Mouse (Mus musculus) layer of hippocampus, postnatal 36 days (tissue): Measurements from ENCODE around the gene Apip. TPM values are rescaled to one million over a fixed set of nuclear protein-coding genes. Genes with fewer than 3 reads are reported as not detected.

Source experiments
- DNase-seq, 2 experiments: peaks; one replicate each; pipeline ENCODE4 v3.0.0; 2022
- total RNA-seq, 2 experiments: library from RNA; stranded (reverse); gene quantifications; 2 replicates each; pipeline ENCODE4 v1.2.3; 2021

Gene Apip
- total RNA-seq = 10 to 100 TPM; 23.1 to 25.5 TPM

DNA sequence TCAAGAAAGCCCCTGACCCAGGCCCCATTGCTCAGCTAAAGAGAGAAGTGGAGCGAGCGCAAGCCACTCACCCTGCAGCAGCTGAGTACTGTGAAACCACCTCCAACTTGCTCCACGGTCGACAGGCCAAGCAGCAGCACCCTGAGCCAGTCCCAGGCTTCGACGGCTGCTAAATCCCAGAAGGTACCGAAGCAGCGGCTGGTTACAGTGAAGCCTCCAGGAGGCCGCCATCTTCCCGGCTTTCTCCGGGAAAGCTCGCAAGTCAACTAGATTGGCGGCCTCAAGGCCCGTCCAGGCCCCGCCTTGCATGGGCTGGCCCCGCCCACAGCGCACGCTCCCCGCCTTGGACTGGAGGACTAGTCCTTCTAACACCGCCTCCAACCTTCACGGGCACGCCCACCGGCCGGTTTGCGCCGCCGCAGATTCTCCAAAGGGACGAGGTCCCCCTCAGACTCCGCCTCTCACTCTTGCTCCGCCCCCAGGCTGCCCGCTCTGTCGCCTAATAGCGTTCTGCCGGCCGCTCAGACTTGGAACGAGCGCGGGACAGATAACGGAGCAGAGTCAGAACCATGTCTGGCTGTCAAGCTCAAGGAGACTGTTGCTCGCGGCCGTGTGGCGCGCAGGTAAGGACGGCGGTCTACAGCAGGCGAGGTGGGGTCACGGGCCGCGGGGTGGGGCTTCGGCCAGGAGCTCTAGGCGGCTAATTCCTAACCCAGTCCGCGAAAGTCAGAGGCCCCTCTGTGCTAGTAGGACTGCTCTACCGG, at the start of gene Apip, which contains the start of gene Pdhx:
Gene Apip, plus strand, starts transcription at position 457 of the 764 bp plus-strand sequence.
Gene Pdhx, minus strand, starts transcription at position 295 of the 764 bp plus-strand sequence.
- peak; percentile 100 for DNase-seq

DNA sequence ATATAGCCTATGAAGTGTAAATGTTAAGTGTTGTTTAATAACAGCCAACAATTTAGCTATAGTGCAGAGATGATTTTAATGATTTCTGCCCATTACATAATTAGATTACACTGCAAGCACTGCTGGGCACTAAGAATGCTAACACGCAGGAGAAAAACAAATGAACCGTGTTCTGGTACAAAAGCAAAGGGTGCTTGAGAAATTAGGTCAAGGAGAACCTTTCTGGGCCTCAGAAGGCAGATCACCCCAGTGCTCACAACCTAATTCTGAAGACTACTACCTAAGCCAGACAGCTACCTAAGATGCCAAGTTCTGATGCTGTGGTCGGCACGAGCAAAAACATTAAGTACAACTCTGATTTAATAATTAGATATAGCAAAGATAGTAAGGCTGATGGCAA, 35.6 kb upstream of the Apip start:
- no peak for DNase-seq

DNA sequence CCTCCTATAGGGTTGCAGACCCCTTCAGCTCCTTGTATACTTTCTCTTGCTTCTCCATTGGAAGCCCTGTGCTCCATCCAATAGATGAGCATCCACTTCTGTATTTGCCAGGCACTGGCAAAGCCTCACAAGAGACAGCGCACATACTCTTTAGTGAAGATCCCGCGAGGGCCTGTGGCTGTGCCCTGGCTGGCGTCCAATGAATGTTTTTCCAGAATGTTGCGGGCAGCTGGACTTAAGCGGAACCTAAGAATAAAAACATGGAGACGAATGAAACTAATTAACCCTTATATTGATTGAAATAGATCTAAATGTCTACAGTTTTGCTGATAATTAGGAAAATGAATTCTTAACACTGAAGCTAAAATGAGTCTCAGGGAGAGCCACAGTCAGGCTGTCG, 32.6 kb upstream of the Apip start:
- no peak for DNase-seq

DNA sequence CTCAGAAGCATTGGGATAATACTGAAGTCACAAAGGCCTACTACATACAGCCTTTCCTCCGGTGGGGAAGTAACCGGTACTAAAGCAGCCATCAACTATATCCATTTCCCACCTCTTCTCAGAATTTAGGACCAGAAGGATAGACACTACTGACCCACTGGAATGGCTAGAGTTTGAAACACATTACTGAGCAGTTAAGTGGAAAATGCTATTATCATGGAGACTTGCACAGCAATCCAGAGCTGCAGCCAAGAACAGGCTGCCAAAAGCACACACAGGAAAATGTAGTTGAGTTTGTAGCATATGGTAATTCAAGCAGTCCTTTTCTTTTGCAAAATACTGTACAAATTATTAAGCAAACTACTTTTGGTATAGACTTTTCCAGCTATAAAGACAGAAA, 28.2 kb upstream of the Apip start:
- DNase-seq = no peak

DNA sequence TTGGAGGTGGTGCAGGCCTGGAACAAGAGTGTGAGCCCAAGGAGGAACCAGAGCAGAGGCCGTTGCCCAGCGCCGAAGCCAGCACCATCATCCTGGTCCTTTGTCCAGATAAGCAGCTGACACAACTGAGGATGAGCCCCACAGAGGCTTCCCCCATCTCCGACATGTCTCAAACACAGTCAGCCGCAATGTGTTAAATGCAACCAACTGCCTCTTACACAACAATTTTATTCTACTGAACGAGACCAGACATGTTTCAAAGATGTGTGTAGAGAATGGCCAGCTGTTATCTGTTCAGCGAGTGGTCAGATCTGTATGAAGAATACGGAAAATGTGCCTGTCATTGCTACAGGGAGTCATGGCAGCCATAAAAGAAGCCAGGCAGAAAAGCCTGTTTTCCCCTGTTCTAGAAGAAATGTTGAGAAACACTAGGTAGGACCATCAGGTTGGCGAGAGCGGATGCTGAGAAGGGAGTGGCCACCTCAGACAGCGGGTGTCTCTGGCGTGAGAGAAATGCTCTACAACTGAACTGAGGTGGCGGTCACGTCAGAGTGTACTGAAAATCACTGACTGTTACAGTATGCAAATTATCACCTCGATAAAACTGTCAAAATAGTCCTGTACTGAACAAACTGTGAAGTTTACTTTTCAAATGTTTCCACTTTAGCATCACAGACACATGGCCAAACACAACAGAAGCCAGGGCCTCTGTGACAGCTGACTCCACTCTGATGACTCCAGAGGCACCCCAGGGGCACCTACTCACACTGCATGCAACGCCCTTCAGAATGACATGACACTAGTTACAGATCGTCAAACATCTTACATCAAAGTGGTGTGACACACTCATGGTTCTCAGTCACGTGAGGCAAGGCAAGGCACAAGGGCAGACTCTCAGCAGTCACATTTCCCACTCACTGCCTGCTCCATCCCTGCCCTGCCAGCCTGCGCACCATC, 21.3 kb upstream of the Apip start:
- no peak for DNase-seq

DNA sequence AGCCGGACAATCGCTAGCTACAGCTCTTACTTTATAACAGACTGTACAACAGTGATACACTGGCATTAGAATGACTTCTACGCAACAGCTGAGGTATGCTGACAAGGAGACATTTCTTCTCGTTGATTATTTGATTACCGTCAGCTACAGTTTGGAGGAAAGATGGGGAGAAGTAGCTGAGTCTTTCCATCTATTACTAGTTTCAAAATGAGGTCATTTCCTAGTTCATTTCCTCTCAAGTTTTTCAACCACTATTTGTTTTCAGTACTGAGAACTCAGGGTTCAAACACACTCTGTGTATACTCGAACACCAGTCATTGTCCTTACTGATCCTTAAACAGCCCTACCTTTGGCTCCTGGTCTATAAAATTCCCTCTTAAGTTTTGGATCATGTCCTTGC, 17.7 kb upstream of the Apip start:
- DNase-seq = no peak

DNA sequence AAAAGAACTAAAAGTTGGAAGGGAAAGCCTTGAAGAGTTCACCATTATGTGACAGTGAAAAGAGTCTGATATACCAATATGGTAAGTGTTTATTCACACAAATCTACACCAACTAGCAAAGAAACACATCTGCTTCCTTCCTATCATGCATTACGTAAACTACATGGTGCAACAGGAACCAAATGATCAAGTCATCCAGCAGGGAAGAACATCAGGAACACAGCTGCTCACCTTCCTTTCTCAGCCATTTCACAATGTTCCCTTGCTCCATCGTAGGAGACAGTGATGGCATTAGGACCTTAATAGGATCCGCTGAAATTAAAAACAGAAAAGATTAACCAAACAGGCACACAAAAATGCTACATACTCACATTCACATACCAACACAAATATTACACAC, 15.2 kb upstream of the Apip start:
- DNase-seq = no peak

DNA sequence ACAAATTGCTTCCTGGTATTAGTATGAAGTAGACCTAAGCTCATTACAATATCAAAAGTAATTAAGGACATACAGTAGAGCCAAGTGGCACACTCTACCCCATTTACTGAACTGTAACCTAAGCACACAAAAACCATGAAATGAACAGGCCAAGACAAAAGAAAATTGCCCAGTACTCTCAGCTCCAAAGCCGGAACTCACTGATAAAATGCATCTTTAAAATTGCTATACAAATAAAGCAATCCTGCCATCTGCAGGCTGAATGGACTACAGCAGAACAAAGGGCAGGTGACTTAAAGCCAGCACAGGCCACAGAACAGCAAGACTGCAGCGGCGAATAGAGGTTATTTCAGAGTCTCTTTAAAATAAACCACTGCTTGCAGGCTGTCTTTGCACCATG, 10.6 kb upstream of the Apip start:
- DNase-seq = no peak

DNA sequence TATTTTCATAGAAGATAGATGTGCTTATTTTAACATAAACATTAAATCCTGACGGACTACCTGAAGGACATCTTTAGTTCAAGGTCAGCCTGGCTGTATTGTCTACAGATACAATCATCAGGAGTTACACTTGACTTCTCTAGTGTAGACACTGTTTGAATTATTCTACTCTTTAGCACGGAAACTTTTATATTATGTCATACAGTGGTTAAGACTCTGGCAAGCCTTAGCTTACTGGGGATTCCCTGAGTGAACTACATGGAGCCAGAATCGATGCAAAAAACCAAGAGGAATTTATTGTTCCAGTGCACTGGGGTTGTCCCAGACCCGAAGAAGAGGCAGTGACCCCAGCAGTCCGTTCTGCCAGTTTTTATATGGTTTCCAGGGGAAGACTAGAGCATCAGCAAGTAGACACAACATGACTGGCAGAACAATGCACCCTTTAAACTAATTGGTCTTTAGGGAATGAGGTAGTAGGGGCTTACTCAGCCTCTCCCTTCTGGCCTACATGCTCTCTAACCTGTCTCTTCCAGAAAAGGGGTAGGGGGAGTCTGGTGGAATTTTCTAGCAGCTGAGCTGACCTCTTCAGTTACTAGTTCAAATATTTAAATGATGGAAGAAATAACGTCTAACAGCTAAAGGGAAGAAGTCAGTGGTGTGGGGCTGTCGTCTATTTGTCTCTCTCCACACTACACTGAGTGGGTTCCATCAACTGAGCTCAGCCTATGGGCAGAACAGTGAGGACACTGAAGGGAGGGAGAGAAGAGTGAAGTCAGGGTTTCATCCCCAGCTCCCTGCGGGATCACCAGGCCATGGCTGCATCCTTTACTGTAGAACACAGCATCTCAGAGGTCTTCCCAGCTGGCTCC, 6.6 kb upstream of the Apip start:
- DNase-seq = no peak

DNA sequence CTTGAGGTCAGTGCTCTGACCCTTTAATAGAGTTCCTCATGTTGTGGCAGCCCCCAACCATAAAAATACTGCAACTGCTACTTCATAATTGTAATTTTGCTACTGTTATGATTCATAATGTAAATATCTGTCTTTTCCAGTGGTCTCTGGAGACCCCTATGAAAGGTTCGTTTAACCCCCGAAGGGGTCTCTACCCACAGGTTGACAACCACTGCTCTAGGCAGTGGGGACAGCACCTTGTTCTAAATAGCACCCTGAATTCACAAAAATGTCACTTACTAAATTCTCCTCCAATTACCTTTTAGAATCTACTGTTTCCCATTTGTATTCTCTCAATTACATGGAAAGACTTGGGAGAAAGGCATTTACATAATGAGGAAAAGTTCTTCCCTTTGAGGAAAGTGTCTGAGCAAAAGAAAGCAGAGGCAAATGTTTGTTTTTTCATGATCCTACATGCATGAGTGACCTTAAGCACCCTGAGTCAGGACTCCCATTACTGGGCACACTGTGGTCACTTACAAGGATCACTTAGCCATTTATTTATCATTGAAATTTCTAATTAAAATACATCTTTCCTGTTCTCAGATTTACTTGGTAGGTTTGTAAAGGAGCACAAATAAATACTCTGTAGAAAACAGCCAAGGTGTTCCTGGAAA, 5.8 kb upstream of the Apip start:
- DNase-seq = no peak

DNA sequence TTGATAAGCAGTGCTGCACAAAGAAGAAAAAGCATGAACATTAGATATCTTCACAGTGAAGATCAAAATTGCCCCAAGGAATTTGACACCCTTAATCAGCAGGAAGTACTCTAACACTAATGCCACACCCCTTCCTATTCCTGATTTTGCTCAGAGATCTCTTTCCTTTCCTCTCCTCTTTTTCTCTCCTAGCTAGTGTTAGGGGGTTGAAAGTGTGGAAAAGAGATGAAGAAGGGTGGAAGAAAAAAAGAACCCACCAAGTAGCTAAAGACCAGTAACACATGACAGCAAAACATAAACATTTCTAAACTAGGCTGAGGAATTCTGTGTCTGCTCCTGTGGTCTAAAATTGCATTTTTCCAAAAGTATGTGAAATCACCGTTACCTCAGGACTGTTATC, 4.9 kb upstream of the Apip start:
- DNase-seq = no peak

DNA sequence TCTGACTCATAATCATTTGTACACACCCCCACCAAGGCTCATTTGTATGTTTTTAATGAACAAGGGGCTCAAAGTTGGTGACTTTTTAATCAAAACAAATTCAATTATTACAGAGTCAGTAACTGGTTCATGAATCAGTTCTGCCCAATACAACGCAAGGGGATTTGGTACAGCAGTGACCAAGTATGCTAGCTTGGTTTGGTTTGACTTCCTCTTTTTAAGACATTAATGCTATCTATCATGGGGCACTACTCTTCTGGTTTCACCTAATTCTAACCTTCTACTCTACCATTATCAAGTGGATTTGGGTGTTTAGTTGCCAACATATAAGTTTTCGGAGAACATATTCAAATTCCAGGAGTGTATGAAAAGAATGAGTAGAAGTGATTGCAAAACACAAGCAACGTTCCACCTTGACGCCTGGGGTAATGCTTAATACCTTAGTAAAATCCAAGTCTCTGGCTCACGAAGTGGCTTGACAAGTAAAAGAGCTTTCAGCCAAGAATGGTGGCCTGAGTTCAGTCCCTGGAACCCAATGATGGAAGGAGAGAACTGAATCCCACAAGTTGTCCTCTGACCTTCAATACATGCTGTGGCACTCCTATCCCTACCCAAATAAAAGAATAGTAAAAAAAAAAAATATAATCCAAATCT, 3.6 kb upstream of the Apip start:
- DNase-seq = no peak

DNA sequence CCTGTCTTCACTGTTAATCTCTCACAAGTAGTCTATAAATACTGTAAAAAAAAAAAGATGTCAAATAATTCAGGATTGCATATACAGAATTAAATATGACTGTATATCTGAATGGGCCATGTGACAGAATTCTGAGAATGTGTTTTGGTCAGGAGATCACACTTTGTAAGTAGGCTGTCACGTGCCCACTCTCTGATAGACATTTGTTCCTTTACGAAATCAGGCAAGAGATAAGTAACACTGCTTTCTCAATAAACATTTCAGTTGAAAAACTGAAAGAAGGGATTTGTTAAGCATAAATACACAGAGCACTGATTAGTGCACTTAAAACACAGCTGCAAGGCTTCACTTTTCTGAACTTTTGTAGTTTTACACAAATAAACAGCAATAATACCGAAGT, 2.9 kb upstream of the Apip start:
- no peak for DNase-seq

DNA sequence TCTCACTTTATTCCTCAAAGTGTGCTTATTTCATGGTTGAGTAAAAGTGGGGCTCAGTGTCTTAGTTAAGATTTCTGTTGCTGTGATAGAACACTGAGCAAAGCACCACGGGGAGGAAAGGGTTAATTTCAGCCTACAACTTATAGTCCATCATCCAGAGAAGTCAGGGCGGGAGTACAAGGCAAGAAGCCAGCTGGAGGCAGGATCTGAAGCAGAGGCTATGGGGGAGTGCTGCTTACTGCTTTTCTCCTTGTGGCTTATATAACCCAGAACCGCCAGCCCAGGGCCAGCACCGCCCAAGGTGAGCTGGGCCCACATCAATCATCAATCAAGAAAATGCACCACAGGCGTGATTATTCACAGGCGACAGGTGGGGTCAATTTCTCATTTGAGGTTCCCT, 7.6 kb downstream of the Apip start:
- no peak for DNase-seq

DNA sequence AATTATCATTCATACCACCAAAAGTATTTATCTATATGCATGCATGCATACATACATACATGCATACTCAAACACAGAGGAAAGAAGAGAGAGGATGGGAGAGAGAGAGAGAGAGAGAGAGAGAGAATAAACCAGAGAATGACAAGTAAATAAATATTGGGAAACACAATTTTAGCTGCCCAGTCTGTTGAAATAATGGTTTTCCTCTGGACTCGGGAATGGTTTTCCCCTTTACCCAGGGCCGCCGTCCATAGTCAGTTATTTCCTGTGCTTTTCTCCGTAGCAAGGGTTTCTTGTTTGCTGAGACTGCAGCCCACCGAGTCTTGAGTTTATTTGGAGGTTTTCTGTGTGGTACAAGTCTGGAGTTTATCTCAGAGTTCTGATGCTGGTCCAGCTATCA, 8.2 kb downstream of the Apip start:
- no peak for DNase-seq

DNA sequence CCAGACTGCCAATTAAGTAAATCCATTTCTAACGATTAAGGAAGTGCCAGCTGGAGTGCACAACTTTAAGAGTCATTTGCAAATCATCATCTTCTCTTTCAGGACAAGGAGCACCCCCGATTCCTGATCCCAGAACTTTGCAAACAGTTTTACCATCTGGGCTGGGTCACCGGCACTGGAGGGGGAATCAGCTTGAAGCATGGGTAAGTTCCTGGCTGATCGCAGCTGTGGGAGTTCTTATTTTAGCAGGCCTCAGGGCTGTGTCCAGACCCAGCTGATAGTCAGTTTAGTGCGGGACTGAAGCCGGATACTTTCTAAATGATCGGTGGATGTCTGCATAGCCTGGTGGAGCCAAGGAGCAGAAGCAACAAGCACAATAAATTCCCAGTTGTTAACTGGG, 9.4 kb downstream of the Apip start:
- DNase-seq = no peak

DNA sequence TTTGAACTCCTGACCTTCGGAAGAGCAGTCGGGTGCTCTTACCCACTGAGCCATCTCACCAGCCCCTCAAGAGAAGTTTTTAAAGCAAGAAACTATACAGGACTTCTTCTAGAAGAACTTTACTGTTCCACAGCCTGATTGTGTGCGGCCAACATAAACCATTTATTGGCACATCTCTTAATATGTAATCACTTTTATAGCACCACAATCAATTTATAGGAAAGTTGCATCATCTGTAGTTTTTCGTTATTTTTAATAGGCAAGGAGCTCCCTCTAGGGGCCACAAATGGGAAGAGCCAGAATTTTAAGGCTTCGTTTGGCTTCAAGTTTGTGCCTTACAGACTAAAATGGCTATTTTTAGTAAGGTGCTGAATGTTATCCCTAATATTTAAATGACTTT, 11.0 kb downstream of the Apip start:
- no peak for DNase-seq

DNA sequence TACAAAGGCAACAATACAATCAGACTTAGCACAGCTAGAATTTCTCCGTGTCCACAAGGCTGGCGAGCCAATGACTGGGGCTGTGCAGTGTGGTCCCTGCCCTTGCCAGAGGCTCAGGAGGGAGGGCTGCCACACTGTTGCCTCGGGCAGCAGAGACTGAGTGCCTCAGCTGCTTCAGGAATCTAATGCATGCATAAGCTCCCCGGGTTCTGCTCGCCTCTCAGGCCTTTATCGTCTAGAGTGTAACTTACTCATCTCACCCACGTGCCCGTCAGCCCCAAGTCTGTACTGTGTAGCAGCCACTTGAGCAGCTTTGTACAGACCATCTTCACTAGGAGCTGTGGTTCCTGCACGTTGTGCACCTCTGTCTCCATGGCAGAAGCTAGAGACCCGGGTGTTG, 12.2 kb downstream of the Apip start:
- no peak for DNase-seq

DNA sequence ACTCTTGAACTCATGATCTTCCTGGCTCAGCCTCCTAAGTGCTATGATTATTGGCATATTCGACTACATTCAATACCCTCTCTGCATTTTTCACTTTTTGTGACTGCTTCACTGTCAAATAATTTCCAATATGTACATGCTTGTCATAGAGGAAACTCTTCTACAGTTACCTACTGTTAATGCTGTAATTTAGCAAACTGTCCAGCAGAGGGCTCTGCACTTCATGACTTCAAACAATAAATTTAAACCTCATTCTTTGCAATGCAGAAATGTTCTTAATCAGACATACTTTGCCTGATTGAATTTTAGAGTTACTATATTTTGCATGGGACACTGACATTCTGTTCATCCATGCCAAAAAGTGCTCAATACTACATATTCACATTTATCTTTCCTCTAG, 13.0 kb downstream of the Apip start:
- no peak for DNase-seq

DNA sequence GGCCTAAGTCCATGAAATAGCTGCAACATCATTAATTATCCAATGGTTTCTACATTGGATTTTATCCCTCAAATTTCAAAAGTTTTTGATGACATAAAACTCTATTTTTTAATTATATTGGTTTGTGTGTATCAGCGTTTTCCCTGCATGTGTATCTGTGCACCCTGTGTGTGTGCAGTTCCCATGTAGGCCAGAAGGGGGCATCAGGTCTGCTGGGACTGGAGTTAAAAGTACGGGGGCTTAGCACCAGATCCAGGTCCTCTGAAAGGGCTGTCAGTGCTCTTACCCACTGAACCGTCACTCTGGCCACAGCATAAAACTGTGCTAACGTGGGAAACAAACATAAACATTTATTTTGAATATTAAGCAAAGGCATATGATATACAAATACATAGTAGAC, 14.6 kb downstream of the Apip start:
- DNase-seq = no peak

DNA sequence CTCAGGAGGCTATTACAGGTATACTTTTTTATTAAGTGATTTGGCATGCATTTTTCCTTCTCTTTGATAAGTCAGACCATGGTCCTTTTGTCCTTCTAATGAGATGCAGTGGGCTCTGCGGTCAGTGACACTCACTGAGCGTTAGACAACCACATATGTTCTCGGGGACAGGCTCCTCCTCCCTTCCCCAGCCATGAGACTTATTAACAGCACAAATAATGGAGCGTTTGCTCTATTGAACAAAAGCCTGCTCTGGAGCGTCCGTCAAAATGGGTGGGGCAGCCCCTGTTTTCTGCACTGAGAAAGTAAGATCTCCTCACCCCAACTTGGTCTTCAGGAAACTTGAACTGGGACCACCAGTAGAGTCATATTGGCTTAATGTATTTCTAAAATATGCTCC, 16.0 kb downstream of the Apip start:
- DNase-seq = no peak

DNA sequence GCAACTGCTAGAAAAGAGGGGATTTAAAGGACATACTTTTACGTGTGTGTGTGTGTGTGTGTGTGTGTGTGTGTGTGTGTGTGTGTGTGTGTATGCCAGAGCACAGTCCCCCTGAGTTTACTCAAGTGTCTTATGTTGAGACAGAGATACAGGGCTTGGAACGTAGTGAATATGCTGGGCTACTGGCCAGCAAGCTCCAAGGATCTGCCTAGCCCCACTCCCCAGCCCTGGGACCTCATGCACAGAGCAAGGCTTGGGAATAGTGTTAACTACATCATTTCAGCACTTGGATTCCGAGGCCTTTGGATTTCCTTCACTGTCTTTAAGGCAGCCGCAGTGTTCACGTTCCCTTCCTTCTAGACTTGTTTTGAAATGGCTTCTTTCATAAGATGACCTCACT, 29.1 kb downstream of the Apip start:
- DNase-seq = no peak
